ENCODE assay signal across 8 mouse cellular contexts in genomic region chr16:97851741-97852319, GRCm38 (mm10). TPM values are rescaled to one million over a fixed set of nuclear protein-coding genes. Genes with fewer than 3 reads are reported as not detected.
DNase-seq lines count a peak whose midpoint lies in the region; ATAC-seq and TF ChIP-seq lines count a peak whose summit lies in the region.

Gene Prdm15 (minus strand): TSS chr16:97851850.

- TF ChIP-seq CTCF in left cerebral cortex, adult 2 months (IDR thresholded peaks at IDR 0.05), result no peak; the same call in 1 of the 2 replicates

- peaks cover 23% of the 10 kb centered on the region; the same call in 1 of the 2 replicates for H3K79me2 ChIP-seq in macrophage (ENCODE audit: inconsistent target)

- H3K4me3 ChIP-seq in left cerebral cortex, adult 2 months, result peak within 1 kb of the TSS; percentile 68
- peak within 1 kb of the TSS; percentile 80 for H3K4me3 ChIP-seq in macrophage (ENCODE audit: inconsistent target)

- 1% methylated on average over 31 of the region's 31 CpGs for WGBS in macrophage (ENCODE audit: missing documents)

- ATAC-seq in common myeloid progenitor, adult 5-6 weeks (replicated peaks; ENCODE audit: low read depth, poor library complexity, severe bottlenecking), result peak; percentile 56

- no peaks in the 10 kb centered on the region for H3K36me3 ChIP-seq in macrophage (ENCODE audit: inconsistent target)

- intact Hi-C loops in left cerebral cortex, adult 2 months (cut with DNase I), result loop anchor here (2.0 kb wide), 3 partner anchors 43 to 111 kb away; partner anchors contain the start of genes C2cd2 and Zbtb21

- H3K27ac ChIP-seq in left cerebral cortex, adult 2 months, result peak within 1 kb of the TSS; percentile 98
- peak within 1 kb of the TSS; percentile 40 for H3K27ac ChIP-seq in macrophage

- DNase-seq in adipocyte (ENCODE audit: low spot score), result peak; percentile 83
- peak; percentile 78 to 80 for DNase-seq in gastrocnemius, adult 8-10 months (ENCODE audit: low spot score in 2 of 2)
- peak; percentile 42 for DNase-seq in hindlimb bud, embryonic 11.5 days (ENCODE audit: extremely low spot score, low read depth, low spot score)
- DNase-seq in left cerebral cortex, adult 2 months (ENCODE audit: extremely low spot score in 1 of 2, low spot score in 2 of 2), result peak; percentile 89 to 92
- peak; percentile 90 to 91 for DNase-seq in right cerebral cortex, adult 2 months (ENCODE audit: low spot score in 2 of 2)
- DNase-seq in urinary bladder, postnatal 25 days (ENCODE audit: low spot score), result peak; percentile 87

RNA-seq across cellular contexts. Expression of gene Prdm15, which starts in this region (rescaled TPM):
- total RNA-seq in common myeloid progenitor, adult 5-6 weeks (2017), result 6.4 and 16.6 TPM in 2 replicates
- total RNA-seq in gastrocnemius, adult 8-10 months (2022), result 1 to 10 TPM; 6.1 to 9.7 (median 7.1) TPM
- 10 to 100 TPM; 22.1 to 25.6 TPM for total RNA-seq in left cerebral cortex, adult 2 months (2021)
- 10 to 100 TPM; 10.8 to 51.7 (median 31.0) TPM for total RNA-seq in macrophage (2018; cell fraction: chromatin; rRNA removed)
- total RNA-seq in macrophage (2018; cell fraction: cytosol; rRNA removed), result 1 to 10 TPM in 25 of 26 experiments, under 1 TPM in 1; 0.84 to 4.1 (median 2.6) TPM
- 10 to 100 TPM in 19 of 26 experiments, 1 to 10 TPM in 7; 5.2 to 40.1 (median 15.2) TPM for total RNA-seq in macrophage (2018; cell fraction: nucleus; rRNA removed)
- 2.1 to 4.8 TPM (median 3.2 TPM) in 3 replicates for polyA plus RNA-seq in macrophage (2018)

Comparison
In these comparisons a context has a peak if more than half of its experiments do, and no peak if none do; other contexts are left out.
1. Peak in every context shown above with its lines: DNase-seq, ATAC-seq, H3K4me3 ChIP-seq and H3K27ac ChIP-seq.